Mouse (Mus musculus) C2C12 (cell line): Measurements from ENCODE around the gene Scfd2. TPM values are rescaled to one million over a fixed set of nuclear protein-coding genes. Genes with fewer than 3 reads are reported as not detected.

Experiments used
- H3K27me3 ChIP-seq: one replicate; pipeline ENCODE4 v1.6.1; 2011; ENCODE audit not compliant: control insufficient read depth, insufficient read depth, insufficient read length
- H3K36me3 ChIP-seq: one replicate; pipeline ENCODE4 v1.6.1; 2011; ENCODE audit not compliant: control insufficient read depth, insufficient read depth
- H3K4me3 ChIP-seq: one replicate; pipeline ENCODE4 v1.5.1; 2011; ENCODE audit warnings: mild to moderate bottlenecking, control low read depth; ENCODE audit not compliant: poor library complexity, insufficient read depth, severe bottlenecking
- H3K79me2 ChIP-seq: one replicate; pipeline ENCODE4 v1.6.1; 2011; ENCODE audit not compliant: control insufficient read depth, insufficient read depth
- H3K79me3 ChIP-seq: one replicate; pipeline ENCODE4 v1.6.1; 2011; ENCODE audit warnings: low read depth, control low read depth
- H3ac ChIP-seq: one replicate; pipeline ENCODE3; 2011; ENCODE audit warnings: low read depth; ENCODE audit not compliant: control insufficient read depth, insufficient read length
- CEBPB ChIP-seq: IDR thresholded peaks from one replicate; pipeline ENCODE4 v1.6.1; 2011; ENCODE audit warnings: low read depth, mild to moderate bottlenecking, control low read depth, moderate library complexity
- CTCF ChIP-seq: IDR thresholded peaks from one replicate; pipeline ENCODE4 v1.5.1; 2011; ENCODE audit not compliant: control insufficient read depth, insufficient read depth, insufficient read length
- FOSL1 ChIP-seq: IDR thresholded peaks from one replicate; pipeline ENCODE4 v1.8.0; 2011; ENCODE audit warnings: mild to moderate bottlenecking, low read length; ENCODE audit not compliant: poor library complexity, insufficient read depth, severe bottlenecking
- MAX ChIP-seq: IDR thresholded peaks from one replicate; pipeline ENCODE4 v1.6.1; 2011; ENCODE audit warnings: mild to moderate bottlenecking, control low read depth
- MYOD1 ChIP-seq: IDR thresholded peaks from one replicate; pipeline ENCODE4 v1.6.1; 2011; ENCODE audit warnings: low read depth; ENCODE audit not compliant: control insufficient read depth, insufficient read length
- MYOG ChIP-seq: IDR thresholded peaks from one replicate; pipeline ENCODE4 v1.6.1; 2011; ENCODE audit not compliant: control insufficient read depth, insufficient read length; ENCODE audit errors: extremely low read depth
- USF1 ChIP-seq: IDR thresholded peaks from one replicate; pipeline ENCODE4 v1.6.1; 2011; ENCODE audit warnings: low read depth, mild to moderate bottlenecking, control low read depth, moderate library complexity
- polyA plus RNA-seq: library from polyadenylated mRNA; unstranded; fragments of >200 nt; fragmentation: generic; extraction: Trizol; gene quantifications from one replicate; pipeline ENCODE4 v1.2.1, GENCODE M21; 2012; ENCODE audit warnings: missing spikeins

The Scfd2 gene
- polyA plus RNA-seq, 1 experiment: 5.8 TPM

DNA sequence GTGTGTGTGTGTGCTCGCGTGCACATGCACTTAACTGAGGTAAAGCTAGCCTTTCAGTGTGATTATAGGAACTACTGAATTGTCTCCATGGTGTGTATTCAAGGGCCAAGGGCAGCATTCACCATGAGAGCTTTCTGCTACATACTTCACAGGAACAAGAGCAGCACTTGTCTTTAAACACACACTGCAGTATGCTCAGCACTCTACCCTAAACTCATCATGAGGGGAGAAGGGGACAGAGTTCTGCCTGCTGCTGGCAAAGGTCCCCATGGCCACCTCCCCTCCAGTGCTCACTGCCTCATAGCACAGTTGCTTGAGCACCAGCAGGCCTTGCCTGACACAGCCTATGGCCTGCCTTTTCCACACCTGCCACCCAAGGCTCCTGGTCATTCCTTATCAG lies 230.1 kb downstream of the Scfd2 start:
- H3K79me2 ChIP-seq: no peaks in the 10 kb centered on the region
- no peaks in the 10 kb centered on the region for H3K27me3 ChIP-seq
- H3ac ChIP-seq: no peak overlapping the region
- H3K36me3 ChIP-seq: no peaks in the 10 kb centered on the region
- no peaks in the 10 kb centered on the region for H3K79me3 ChIP-seq
- TF ChIP-seq MYOD1: no peak
- TF ChIP-seq USF1: no peak
- no peak for TF ChIP-seq FOSL1
- TF ChIP-seq CTCF: no peak
- no peak overlapping the region for H3K4me3 ChIP-seq

DNA sequence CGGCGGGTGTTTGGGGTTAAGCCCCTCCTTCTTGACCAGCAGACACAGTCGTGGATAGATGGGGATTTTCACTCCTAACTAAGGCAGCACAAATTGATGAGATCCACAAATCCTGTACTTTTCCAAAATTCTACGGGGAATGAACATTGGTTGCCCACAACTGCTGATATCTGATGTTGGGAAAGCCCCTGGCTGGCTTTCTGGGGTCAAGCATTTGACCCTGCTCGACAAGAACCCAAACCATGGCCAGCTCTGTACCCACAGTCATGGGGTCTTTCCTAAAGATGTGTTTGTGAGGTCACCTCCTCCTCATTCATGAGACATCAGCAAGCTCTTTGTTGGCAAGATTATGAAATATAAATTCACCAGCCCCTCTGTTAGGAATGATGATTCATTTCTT lies 230.6 kb downstream of the Scfd2 start:
- no peaks in the 10 kb centered on the region for H3K36me3 ChIP-seq
- H3K79me2 ChIP-seq: no peaks in the 10 kb centered on the region
- H3K4me3 ChIP-seq: no peak overlapping the region
- H3K27me3 ChIP-seq: no peaks in the 10 kb centered on the region
- no peak overlapping the region for H3ac ChIP-seq
- H3K79me3 ChIP-seq: no peaks in the 10 kb centered on the region
- no peak for TF ChIP-seq USF1
- no peak for TF ChIP-seq FOSL1
- TF ChIP-seq CEBPB: no peak
- no peak for TF ChIP-seq MYOD1
- no peak for TF ChIP-seq CTCF
- no peak for TF ChIP-seq MYOG
- no peak for TF ChIP-seq MAX

DNA sequence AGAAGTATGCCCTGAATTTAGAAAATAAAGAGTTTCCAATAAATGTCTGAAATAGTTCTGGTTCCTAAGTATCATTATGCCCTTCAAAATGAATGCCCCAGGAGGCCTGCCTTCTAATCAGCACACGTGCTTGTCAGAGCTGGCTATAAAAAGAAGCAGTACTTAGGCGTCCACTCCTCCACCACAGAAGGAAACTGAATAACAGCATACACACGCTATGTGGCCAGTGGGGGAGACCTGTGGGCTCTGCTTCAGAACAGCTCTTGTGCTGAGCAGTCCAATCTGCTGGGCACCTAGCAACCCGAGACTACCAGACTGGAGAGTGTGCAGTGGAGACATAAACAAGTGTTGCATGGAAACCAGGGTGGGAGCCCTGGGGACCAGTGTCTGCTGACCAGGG lies 231.4 kb downstream of the Scfd2 start:
- TF ChIP-seq FOSL1 (no peak), MAX (no peak), CTCF (no peak), MYOD1 (no peak), USF1 (no peak), CEBPB (no peak), MYOG (no peak)
- no peaks in the 10 kb centered on the region for H3K27me3 ChIP-seq
- no peak overlapping the region for H3K4me3 ChIP-seq
- H3K36me3 ChIP-seq: no peaks in the 10 kb centered on the region
- H3K79me2 ChIP-seq: no peaks in the 10 kb centered on the region
- H3ac ChIP-seq: no peak overlapping the region
- no peaks in the 10 kb centered on the region for H3K79me3 ChIP-seq

DNA sequence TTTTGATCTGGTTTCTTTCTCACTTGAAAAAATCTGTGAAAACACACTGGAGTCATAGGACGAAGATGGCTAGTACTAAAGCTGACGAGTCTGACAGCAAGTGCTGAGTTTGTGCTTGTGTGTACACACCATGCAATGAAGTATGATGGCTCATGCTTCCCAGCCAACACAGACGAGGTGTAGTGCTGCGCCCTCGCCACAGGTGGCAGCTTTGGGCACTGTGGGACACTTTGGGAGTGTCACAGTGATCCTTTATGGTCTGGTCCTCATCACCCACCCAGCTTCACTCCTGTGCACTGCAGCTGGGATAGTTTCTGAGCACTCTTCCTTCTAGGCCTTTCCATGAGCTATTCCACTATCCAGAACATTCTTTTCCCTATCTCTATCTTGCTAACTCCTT lies 234.4 kb downstream of the Scfd2 start:
- Histone ChIP-seq H3K27me3 (no peaks in the 10 kb centered on the region), H3K36me3 (no peaks in the 10 kb centered on the region), H3K79me3 (no peaks in the 10 kb centered on the region), H3K4me3 (no peak overlapping the region), H3K79me2 (no peaks in the 10 kb centered on the region), H3ac (no peak overlapping the region)
- peak; percentile 23 for TF ChIP-seq CTCF
- TF ChIP-seq USF1: no peak

DNA sequence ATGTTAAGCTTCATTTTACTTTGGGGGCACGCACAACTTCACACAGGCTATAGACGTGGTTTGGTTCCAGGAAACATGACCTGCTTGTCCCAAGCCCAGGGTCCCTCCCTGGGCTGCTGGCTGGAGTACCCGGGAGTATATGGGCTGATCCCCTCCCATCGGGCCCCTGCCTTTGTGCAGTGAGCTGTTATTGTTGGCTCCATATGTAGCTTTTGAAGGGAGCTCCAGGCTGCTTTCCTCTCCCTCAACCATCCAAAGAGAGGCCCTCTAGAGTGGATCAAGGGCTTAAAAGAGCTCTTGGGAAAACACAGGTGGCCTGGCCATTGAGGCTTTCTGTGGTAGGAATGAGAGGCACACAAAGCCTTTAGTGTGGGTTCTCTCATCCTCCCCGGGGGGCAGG lies 235.5 kb downstream of the Scfd2 start:
- Histone ChIP-seq H3K27me3 (no peaks in the 10 kb centered on the region), H3K4me3 (no peak overlapping the region), H3K79me2 (no peaks in the 10 kb centered on the region), H3K79me3 (no peaks in the 10 kb centered on the region), H3ac (no peak overlapping the region), H3K36me3 (no peaks in the 10 kb centered on the region)
- TF ChIP-seq USF1 (no peak), MYOD1 (no peak), FOSL1 (no peak), MYOG (no peak), CEBPB (no peak), CTCF (no peak), MAX (no peak)

DNA sequence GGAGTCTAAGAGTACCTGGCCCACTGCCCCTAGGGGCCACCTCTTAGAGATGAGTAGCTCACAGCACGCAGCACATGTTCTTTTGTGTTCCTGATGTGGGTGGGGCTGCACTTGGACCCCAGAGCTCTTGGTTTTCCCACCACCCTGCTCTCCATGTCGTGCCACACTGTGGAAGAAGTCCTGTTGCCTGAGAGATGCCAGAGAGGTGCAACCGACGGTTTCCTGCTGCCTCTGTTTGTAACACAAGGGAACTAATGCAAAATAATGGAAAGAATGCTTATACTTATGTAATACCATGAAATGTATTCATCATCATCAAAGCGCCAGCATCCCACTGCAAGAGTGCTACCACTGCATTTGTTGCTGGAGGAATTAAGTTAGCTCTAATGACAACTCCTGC lies 238.0 kb downstream of the Scfd2 start:
- Histone ChIP-seq H3K79me2 (no peaks in the 10 kb centered on the region), H3K27me3 (no peaks in the 10 kb centered on the region), H3K36me3 (no peaks in the 10 kb centered on the region), H3K4me3 (no peak overlapping the region), H3K79me3 (no peaks in the 10 kb centered on the region), H3ac (no peak overlapping the region)
- TF ChIP-seq MAX: no peak
- no peak for TF ChIP-seq MYOD1
- no peak for TF ChIP-seq USF1
- TF ChIP-seq CEBPB: no peak
- TF ChIP-seq MYOG: no peak
- TF ChIP-seq FOSL1: no peak
- TF ChIP-seq CTCF: no peak
